Comparison of ENCODE assay signal across 8 mouse cellular contexts in genomic region chr7:45182199-45182601, GRCm38 (mm10). TPM values are rescaled to one million over a fixed set of nuclear protein-coding genes. Genes with fewer than 3 reads are reported as not detected.
DNase-seq lines count a peak whose midpoint lies in the region; ATAC-seq and TF ChIP-seq lines count a peak whose summit lies in the region.

No protein-coding gene starts in this region.

- no peak overlapping the region for H3K27ac ChIP-seq in hindbrain, embryonic 11.5 days (ENCODE audit: low read depth, low read length)

- in situ Hi-C loops in Patski (cut with MboI; ENCODE audit: low pct_unique_long_range_greater_than_20kb), result no loop called here

- CTCF ChIA-PET in Patski (lab: Charles Lee), result interaction anchor here (0.5 to 1.1 kb wide), 3 partner anchors 19 to 222 kb away, joined by 3 read pairs; no protein-coding TSS in a partner anchor

- H3K9me3 ChIP-seq in hindbrain, embryonic 11.5 days (ENCODE audit: control insufficient read depth, low read length), result no peaks in the 10 kb centered on the region

- peak overlapping the region; percentile 24 for H3K4me2 ChIP-seq in hindbrain, embryonic 11.5 days (replicated peaks; ENCODE audit: low read depth, low read length)

- H3K27me3 ChIP-seq in Patski, result peaks cover 74% of the 10 kb centered on the region
- peaks cover 71% of the 10 kb centered on the region for H3K27me3 ChIP-seq in hindbrain, embryonic 11.5 days (ENCODE audit: control insufficient read depth, insufficient read depth, low read length)

- no peaks in the 10 kb centered on the region for H3K36me3 ChIP-seq in hindbrain, embryonic 11.5 days (ENCODE audit: control insufficient read depth, insufficient read depth, low read length)

- no peak for TF ChIP-seq CTCF in Patski (IDR thresholded peaks at IDR 0.05)

- H3K9ac ChIP-seq in hindbrain, embryonic 11.5 days (ENCODE audit: low read depth, low read length), result no peak overlapping the region

- peak; percentile 46 for DNase-seq in Patski (ENCODE audit: low read depth, low spot score)
- peak; percentile 89 to 91 for DNase-seq in cerebellum, postnatal 10 days
- DNase-seq in frontal cortex, adult 2 months (ENCODE audit: extremely low spot score in 1 of 2, low spot score in 1 of 2), result peak; percentile 78 to 90
- peak; percentile 83 for DNase-seq in hindbrain, embryonic 11.5 days (ENCODE audit: low spot score)
- peak; percentile 77 to 91 for DNase-seq in layer of hippocampus, postnatal 14 days (ENCODE audit: low spot score in 2 of 2)
- DNase-seq in lung, postnatal 10 days, result peak; percentile 93
- peak; percentile 83 for DNase-seq in ovary, postnatal 36 days (ENCODE audit: low spot score)
- peak; percentile 86 for DNase-seq in thymus, postnatal 25 days

- peak overlapping the region; percentile 8 for H3K4me3 ChIP-seq in hindbrain, embryonic 11.5 days (ENCODE audit: low read depth, low read length)

- ATAC-seq in Patski, result peak; percentile 52
- peak; percentile 78 for ATAC-seq in hindbrain, embryonic 11.5 days (ENCODE audit: low FRiP score)

- WGBS in hindbrain, embryonic 11.5 days, result under 1% methylated on average over 34 of the region's 34 CpGs

- POLR2A ChIA-PET in Patski (lab: Charles Lee), result interaction anchor here (1.6 kb wide), 1 partner anchor 12 kb away, joined by 5 read pairs; no protein-coding TSS in a partner anchor

- H3K4me1 ChIP-seq in hindbrain, embryonic 11.5 days (replicated peaks; ENCODE audit: control insufficient read depth, insufficient read depth, low read length), result peaks cover 3% of the 10 kb centered on the region; the same call in 1 of the 2 replicates

RNA-seq across cellular contexts. Expression of gene Pth2, which starts 1.4 kb away (rescaled TPM):
- polyA plus RNA-seq in Patski (2021), result not detected
- polyA plus RNA-seq in frontal cortex, adult 2 months (2012; rRNA removed), result 0.90 and 1.4 TPM in 2 replicates
- not detected in 2 replicates for polyA plus RNA-seq in hindbrain, embryonic 11.5 days (2014; fragmentation: Nextera tagmentation; extraction: Ambion mirVana)
- not detected for total RNA-seq in layer of hippocampus, postnatal 14 days (2021)

RNA-seq across cellular contexts. Expression of gene Gfy, which starts 2.8 kb away (rescaled TPM):
- polyA plus RNA-seq in Patski (2021), result not detected
- 0.96 and 3.7 TPM in 2 replicates for polyA plus RNA-seq in frontal cortex, adult 2 months (2012; rRNA removed)
- not detected in 2 replicates for polyA plus RNA-seq in hindbrain, embryonic 11.5 days (2014; fragmentation: Nextera tagmentation; extraction: Ambion mirVana)
- under 1 TPM in 1 of 2 experiments, not detected in 1; 0.26 TPM for total RNA-seq in layer of hippocampus, postnatal 14 days (2021)

RNA-seq across cellular contexts. Expression of gene Slc17a7, which starts 18.5 kb away (rescaled TPM):
- 0.19 TPM for polyA plus RNA-seq in Patski (2021)
- 858 and 911 TPM in 2 replicates for polyA plus RNA-seq in frontal cortex, adult 2 months (2012; rRNA removed)
- polyA plus RNA-seq in hindbrain, embryonic 11.5 days (2014; fragmentation: Nextera tagmentation; extraction: Ambion mirVana), result 0.51 and 1.1 TPM in 2 replicates
- 1,000 to 10,000 TPM; 1,582 to 1,636 TPM for total RNA-seq in layer of hippocampus, postnatal 14 days (2021)

RNA-seq across cellular contexts. Expression of gene Ccdc155, which starts 22.5 kb away (rescaled TPM):
- 0.03 TPM for polyA plus RNA-seq in Patski (2021)
- 4.1 TPM in 2 replicates for polyA plus RNA-seq in frontal cortex, adult 2 months (2012; rRNA removed)
- 0.31 and 0.40 TPM in 2 replicates for polyA plus RNA-seq in hindbrain, embryonic 11.5 days (2014; fragmentation: Nextera tagmentation; extraction: Ambion mirVana)
- total RNA-seq in layer of hippocampus, postnatal 14 days (2021), result 1 to 10 TPM; 2.0 to 2.7 TPM

RNA-seq across cellular contexts. Expression of gene Aldh16a1, which starts 27.8 kb away (rescaled TPM):
- 48.9 TPM for polyA plus RNA-seq in Patski (2021)
- 10.1 and 10.8 TPM in 2 replicates for polyA plus RNA-seq in frontal cortex, adult 2 months (2012; rRNA removed)
- polyA plus RNA-seq in hindbrain, embryonic 11.5 days (2014; fragmentation: Nextera tagmentation; extraction: Ambion mirVana), result 20.8 and 28.6 TPM in 2 replicates
- total RNA-seq in layer of hippocampus, postnatal 14 days (2021), result 10 to 100 TPM; 14.0 to 15.9 TPM

Comparison
In these comparisons a context has a peak if more than half of its experiments do, and no peak if none do; other contexts are left out.
1. RNA of gene Slc17a7, which starts 18.5 kb away (polyA plus RNA-seq): 858 to 911 TPM in frontal cortex, adult 2 months; 0.51 to 1.1 TPM in hindbrain, embryonic 11.5 days and 0.19 TPM in Patski (single experiment); every median in the first group is over 100 times any median in the second.
2. Peak in every context shown above with its lines, with median percentiles within 50 percentile points of each other: DNase-seq.